Mouse (Mus musculus): ENCODE measurements around the gene Amdhd1.
A peak's percentile ranks its signal among the peaks of the same experiment; 100 is the strongest.
"Not testable (repeated sequence)": the region's sequence is repeated elsewhere in the genome, so short reads cannot be mapped to it uniquely, and the experiment has no call there.

Gene Amdhd1

DNA sequence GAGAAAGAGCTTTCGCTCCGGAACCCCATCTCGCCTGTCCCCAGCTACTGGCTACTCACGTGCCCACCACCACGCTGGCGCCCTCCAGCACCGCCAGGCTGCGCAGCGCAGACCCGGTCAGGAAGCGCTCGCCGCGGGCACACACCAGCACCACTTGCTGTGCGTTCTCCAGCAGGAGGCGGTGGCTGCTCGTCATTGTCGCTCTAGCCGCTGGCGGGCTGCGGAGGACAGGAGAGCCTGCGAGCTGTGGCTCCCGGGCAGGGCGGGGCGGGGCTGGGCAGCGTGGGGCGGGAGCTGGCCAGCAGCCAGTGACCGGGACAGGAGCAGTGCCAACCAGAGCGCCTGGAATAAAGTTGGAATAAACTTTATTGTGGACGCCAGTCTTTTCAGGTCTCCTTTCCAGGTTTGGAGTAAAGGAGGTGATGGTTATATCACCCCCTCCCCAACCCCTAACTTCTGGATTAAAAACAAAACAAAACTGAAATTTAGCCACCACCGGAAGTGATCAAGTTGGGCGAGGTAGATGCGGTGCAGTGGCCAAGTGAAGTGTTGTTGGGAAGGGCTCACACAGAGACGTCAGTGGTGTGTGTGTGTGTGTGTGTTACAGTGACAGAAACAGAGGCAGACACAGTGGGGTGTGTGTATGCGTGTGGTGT, at the start of gene Amdhd1:
Amdhd1 (minus strand) TSS at position 259 of the 656 bp plus-strand sequence.
- DNase-seq (ENCODE audit: low spot score in 2 of 2) = peak; percentile 87 to 89

DNA sequence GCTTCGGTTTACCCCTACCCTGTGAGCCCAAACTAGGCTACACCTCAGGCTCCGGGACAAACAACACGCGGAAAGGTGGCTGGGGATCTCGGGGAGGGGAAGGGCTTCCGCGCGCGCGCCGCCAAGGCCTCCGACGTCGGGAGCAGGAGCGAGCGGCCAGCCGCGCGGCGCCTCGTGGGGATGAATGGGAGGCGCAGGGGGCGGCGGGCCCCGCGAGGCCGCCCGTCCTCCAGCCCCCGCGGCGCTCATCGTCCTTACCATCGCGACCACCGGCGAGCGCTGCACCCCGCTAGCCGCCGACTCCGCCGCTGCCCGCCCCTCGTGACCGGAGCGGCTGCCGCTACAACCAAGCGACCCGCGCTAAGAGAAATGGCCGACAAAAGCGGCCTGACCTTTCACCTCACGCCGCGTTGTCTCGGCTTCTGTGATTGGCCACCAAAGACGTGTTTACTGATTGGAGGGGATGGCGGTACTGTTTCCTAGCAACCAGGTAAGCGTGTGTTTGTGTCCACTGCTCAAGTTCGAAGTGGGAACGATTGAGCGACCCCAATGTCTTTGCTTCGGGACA, 49.5 kb upstream of the Amdhd1 start, which contains the start of gene Snrpf:
Snrpf (minus strand) TSS at position 426 of the 568 bp plus-strand sequence.
- peak; percentile 93 to 94 for DNase-seq (ENCODE audit: low spot score in 2 of 2)

DNA sequence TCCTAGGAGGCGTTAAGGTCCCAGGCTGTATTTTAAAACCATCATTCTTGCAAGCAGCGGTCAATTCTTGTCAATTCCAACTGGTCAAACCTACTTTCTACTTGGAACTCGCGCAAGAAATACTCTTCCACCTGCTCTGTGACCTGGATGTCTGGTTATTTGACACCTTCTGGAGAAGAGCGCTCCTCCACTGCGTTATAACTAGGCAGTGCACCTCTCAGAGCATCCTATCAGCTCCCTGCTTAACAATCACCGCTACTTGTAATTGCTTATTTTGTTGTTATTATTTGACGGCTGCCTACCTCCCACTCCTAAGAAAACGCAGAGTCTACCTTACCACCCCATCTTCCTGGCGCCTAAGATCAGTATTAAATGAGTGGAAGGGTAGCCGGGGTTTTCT, 49.0 kb upstream of the Amdhd1 start:
- no peak for DNase-seq (ENCODE audit: low spot score in 2 of 2)

DNA sequence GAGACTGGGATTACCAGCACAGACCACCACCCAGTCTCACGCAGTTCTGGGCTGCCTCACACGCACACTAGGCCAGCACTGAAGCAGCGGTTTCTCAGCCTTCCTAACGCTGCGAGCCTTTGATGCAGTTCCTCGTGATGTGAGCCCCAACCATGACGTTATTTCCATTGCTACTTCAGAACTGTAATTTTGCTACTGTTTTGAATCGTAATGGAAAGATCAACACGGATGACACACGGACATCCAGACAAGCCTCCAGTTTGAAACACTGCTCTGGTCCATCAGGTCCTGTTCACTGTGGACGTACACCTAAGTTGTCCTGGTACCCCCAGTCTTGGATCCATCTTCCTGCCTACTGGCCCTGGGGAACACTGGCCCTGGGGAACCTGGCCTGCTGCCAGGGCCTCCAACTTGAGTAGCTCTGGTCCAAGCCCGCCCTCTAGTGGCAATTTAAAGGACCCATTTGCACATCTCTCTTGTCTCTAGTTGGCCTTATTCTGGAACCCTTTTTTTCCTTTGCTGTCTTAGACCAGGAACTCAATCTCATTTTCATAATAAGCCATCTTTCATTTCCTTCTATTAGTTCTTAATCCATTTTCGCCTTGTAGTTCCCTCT, 37.5 kb upstream of the Amdhd1 start:
- DNase-seq (ENCODE audit: low spot score in 2 of 2) = peak; percentile 38 to 63

DNA sequence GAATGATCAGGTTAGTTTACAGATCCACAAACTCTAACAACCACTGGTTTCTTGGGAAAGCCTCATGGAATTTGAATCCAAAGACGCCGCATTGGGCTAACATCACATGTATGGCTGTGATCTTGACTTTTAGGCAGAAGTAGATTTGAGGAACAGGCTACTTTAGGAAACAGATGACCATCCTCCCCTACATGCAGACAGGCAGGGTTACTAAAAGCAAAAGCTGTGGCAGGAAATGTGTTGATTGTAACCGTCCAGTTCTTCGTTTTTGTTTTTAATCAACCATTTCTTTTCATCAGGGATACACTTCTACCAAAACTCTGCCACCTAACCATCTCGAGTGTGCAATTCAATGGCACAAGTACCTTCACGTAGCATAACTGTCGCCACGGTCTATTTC, 36.1 kb upstream of the Amdhd1 start:
- DNase-seq (ENCODE audit: low spot score in 2 of 2) = no peak

DNA sequence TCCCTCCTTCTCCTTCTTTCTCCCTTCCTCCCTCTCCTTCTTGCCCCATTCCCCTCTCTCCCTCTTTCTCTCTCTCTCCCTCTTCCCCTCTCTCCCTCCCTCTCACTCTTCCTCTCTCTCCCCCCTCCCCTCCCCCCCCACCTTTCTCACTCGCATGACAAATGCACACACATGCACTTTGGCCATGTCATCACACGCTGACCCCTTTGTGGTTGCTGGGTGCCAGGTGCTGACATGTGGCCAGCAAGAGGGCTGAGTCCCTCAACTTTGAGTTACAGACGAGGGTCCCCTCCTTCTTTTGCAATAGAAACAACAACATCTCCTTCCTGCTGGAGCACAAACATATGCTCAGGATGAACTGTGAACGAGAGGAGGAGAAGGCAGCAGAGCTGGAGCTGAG, 35.1 kb upstream of the Amdhd1 start:
- no peak for DNase-seq (ENCODE audit: low spot score in 2 of 2)

DNA sequence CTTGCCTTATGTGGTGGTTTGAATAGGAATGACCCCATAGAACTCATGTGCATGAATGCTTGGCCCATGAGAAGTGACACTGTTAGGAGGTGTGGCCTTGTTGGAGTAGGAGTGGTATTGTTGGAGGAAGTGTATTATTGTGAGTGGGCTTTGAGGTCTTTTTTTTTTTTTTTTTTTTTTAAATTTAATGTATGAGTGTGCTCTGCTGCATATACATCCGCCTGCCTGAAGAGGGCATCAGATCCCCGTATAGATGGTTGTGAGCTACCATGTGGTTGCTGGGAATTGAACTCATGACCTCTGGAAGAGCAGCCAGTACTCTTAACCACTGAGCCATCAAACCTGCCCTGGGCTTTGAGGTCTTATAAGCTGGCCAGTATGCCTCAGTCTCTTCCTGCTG, 32.4 kb upstream of the Amdhd1 start:
- no peak for DNase-seq (ENCODE audit: low spot score in 2 of 2)

DNA sequence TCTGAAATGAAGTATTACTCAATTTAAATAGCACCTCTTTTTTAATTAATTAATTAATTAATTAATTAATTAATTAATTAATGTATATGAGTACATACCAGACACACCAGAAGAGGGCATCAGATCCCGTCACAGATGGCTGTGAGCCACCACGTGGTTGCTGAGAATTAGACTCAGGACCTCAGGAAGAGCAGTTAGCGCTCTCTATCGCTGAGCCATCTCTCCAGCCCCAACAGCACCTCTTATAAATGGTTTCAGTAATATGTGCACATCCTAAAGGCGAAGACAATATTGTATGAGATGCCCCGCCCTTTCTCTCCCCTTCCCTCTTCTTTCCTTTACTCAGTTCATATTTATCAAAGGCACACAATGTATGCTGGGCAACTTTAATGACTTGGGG, 28.8 kb upstream of the Amdhd1 start:
- DNase-seq (ENCODE audit: low spot score in 2 of 2) = no peak

DNA sequence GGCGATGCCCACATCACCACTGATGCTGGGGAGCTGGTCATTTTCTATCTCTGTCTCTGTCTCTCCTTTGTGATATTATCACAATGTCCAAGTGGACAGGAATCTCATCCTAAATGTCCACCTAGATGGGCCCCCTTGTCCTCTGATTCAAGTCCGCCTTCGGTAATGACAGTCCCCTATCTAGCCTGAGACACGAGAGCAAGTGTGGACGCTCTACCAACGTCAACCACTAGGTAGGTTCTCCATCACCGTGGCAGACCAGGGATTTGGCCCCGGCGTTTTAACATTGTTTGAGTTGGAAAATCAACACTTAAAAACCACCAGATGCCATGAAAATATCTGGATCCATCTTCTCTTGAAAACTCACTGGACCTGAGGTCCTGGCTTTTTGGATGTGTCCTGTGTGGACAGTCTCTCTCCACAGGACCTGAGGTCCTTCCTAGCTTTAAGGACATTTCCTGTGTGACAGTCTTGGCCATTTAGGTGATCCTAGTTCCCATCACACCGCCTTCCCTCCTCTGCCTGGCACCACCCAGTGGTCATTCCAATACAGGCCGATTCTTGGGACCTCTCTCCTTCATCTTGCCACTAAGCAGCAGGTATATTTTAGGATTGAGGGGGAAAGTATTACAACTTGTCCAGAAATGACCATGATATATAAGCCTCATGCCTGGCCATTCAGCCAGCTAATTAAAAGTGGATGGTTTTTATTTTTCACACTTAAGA, 28.2 kb upstream of the Amdhd1 start:
- no peak for DNase-seq (ENCODE audit: low spot score in 2 of 2)

DNA sequence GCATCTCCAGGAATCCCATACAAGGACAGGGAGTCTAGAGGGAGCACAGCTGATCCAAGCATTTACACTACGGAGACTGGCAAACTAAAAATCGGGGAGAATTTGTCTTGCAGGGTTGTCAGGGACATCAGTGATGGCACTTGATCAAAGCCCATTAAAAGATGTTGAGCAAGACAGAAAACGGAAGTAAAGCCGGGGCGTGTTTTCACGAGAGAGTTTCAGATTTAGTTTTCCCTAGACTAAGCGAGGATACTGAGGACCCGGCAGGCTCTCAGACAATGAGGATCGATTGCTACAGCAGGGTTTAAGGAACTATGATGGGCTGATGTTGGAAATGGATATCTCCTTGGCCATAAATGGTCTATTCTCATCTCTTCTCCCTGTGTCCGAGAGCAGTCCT, 27.2 kb upstream of the Amdhd1 start:
- DNase-seq (ENCODE audit: low spot score in 2 of 2) = no peak

DNA sequence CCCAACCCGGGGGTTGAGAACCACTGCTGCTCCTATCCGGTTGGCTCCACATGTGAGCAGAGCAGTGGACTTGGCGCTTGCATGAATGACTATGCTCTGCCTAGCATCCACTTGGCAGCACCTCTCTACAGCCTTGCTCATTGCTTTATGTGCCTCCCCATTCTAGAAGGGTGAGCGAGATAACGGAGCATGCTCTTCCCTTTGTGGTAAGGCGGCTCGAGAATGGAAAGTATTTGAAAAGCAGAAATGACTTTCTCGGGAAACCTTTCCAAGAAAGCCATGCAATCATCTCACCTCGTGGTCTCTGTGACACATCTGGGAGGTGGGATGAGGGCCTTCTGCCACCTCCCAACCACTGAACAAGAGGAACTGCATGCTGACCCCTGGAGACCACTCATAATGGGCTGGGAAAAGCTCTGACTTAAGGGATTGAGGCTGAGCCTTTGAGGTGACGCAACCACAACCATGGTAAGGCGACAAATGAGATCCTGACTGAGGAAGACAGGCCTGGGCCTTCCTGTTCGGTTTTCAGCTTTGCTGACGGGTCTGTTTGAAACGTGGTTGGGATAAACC, 24.8 kb upstream of the Amdhd1 start:
- no peak for DNase-seq (ENCODE audit: low spot score in 2 of 2)

DNA sequence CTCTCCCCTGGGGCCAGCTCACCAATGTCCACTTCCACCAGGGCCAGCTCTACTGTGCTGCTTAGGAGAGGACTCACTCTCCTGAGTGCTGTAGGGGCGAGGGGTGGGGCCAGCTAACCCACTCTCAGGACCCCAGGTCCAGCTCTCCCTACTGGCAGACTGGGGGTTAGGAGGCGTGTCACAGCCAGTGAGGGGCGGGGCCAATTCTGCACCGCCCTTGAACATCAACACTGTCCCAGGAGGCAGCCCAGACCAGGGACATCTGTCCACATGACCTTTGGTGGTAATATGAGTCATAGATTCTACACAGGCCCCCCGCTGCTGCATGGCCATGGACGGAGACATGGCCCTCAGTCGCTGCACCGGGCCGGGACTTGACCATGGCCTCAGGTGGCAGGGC, 20.0 kb upstream of the Amdhd1 start:
- DNase-seq (ENCODE audit: low spot score in 2 of 2) = no peak

DNA sequence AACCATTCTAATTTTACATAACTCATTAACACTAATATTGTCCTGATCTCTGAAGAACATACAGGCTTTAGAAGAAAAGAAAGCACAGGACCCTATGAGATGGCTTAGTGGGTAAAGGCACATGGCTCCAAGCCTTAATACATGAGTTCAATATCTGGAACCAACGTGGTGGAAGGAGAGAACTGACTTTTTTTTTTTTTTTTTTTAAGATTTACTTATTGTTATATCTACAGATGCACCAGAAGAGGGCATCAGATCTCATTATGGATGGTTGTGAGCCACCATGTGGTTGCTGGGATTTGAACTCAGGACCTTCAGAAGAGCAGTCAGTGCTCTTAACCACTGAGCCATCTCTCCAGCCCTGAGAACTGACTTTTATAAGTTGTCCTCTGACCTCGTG, 18.1 kb upstream of the Amdhd1 start:
- not testable (repeated sequence) for DNase-seq (ENCODE audit: low spot score in 2 of 2)

DNA sequence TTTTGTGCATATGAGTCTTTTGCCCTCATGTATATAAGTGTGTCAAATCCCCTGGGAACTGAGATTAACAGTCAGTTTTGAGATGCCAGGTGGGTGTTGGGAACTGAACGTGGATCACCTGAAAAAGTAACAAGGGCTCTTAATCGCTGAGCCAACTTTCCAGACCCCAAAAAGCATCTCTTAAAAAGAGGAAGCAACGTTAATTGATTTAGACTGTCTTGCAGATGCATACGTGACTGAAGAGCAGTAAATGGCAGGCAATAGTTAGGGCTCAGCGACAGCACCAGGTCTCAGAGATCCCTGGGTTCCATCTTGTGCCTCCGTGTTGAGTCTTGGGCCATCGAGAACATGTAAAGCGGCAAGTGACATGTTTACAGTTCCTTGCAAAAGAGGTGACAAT, 12.8 kb upstream of the Amdhd1 start:
- DNase-seq (ENCODE audit: low spot score in 2 of 2) = no peak

DNA sequence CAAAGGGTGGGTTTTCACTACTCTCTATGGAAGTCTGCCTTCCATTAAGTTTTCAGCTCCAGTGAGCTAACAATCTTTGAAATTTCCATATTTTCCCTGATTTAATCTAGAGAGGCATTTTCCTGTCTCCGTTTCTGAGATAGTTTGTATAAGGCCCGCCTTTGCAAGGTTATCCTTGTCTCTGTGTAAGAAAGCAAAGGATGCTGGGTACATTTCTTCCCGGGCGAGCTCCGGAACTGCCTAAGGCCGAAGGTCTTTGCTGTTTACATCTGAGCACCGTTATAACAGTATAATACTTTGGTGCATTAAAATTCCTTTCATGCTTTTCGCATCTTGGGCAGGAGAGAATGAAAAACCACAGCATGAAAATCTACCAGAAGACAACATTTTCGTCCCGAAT, 10.0 kb upstream of the Amdhd1 start:
- no peak for DNase-seq (ENCODE audit: low spot score in 2 of 2)

DNA sequence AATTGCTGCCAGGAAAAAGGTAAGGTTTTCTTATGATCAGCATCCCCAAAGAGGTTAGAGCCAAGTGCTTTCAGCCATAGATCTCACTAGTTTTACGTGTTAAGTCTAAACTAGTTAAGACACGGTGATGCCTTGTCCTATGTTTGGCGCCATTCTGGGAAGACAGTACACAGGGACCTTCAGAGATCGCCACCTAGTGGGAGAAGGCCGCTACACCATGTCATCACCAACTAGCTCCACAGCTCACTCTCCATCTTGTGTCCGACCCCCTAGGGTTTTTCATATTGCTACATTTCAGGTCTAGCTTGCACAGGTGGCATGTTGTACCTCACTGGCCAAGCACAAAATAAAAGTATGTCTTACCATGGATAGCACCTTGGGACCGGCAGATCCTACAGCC, 9.2 kb upstream of the Amdhd1 start:
- DNase-seq (ENCODE audit: low spot score in 2 of 2) = peak; percentile 67 to 75

DNA sequence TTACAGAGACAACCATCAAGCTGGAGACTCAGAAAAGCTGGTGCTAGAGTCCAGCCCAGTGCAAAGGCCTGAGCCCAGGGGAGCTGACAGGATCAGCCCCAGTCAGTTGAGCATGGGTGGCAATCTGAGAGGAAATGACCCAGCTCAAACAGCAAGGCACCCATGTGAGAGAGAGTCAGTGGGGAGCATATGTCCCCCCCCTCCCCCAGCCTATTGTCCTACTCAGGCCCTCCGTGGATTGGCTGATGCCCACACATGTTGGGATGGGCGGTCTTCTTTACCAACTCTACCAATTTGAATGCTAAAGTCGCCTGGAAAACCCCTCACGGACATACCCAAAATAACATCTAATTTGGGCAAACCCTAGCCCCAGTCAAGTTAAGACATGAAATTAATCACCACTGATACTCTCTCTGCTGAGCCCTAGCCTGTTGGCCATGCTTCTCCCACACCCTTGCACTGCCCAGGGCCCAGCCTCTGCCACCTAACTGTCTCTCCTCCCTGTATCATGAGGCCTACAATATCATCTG, 8.0 kb upstream of the Amdhd1 start:
- no peak for DNase-seq (ENCODE audit: low spot score in 2 of 2)

DNA sequence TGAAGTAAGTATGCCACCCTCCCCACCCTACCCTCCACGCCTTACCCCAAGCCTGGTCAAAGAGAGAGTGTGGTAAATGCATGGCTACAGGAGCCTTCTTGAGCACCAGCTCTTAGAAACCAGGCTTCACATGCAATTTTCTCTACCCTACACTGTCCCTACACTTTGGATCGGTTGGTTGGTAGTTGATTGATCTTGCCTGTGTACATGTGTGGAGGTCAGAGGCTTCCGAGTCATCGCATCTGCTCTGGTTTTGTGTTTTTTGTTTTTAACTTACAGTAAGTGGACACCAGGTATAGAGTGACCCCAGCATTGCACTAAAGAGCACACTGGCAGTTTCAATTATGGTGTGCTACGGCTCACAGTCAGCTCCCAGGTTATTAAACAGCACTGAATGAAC, 4.3 kb upstream of the Amdhd1 start:
- DNase-seq (ENCODE audit: low spot score in 2 of 2) = no peak

DNA sequence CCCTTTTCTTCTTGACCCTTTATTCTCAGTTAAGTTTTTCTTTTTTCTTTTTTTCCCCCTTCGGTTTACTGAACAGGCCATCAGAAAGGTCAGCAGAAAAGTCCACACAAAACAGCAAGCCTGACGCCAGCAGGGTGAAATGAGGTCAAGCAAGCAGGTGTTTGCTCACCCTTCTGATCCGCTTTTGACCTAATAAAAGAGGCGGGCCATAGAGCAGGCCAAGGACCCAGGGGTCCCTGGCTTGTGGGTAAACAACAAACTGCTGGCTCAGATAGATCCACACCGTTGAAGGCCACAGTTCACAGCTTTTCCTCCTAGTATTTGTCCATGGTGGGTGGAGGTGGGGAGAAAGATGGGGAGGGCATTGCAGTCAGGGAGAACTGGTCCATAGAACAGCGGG, 3.3 kb upstream of the Amdhd1 start:
- no peak for DNase-seq (ENCODE audit: low spot score in 2 of 2)

DNA sequence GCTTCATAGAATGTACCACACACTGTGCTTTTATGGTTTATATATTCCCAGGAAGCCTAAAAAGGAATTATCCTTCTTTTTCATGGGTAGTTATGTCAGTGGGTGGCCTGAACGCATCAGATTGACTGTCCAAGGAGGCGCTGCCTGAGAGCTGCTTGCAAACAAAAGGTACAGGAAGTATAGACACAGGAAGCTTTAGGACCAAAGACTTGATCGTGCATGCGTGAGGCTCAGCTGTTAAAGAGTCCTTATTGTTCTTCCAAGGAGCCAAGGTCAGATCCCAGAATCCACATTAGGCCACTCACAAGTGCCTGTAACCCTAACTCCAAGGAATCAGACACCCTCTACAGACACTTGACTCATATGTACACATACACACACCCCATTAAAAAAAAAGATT, 2.5 kb upstream of the Amdhd1 start:
- no peak for DNase-seq (ENCODE audit: low spot score in 2 of 2)

DNA sequence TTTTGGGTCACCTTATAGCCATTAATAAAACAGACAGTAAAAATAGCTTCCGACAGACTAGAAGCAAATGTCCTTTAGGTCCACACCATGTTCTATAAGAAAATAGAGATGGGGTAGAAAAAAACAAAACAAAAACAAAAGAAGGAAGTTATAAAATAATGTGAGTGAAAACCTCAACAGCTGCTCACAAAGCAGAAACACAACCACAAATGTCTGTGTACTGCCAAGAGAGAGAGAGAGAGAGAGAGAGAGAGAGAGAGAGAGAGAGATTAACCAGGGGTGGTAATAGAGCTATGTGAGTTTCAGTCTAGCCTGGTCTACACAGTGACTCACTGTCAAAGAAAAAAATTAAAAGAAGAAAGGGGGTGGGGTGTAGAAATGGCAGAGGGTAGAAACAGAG, 1.8 kb upstream of the Amdhd1 start:
- no peak for DNase-seq (ENCODE audit: low spot score in 2 of 2)
